Mouse (Mus musculus) adrenal gland (tissue): ENCODE measurements around the gene Itgae.

Experiments
- intact Hi-C: fragments of 180-260 bp; cut with DNase I; formaldehyde crosslinking; loops from one replicate; pipeline ENCODE4 v1.15.1; 2025

The Itgae gene

DNA sequence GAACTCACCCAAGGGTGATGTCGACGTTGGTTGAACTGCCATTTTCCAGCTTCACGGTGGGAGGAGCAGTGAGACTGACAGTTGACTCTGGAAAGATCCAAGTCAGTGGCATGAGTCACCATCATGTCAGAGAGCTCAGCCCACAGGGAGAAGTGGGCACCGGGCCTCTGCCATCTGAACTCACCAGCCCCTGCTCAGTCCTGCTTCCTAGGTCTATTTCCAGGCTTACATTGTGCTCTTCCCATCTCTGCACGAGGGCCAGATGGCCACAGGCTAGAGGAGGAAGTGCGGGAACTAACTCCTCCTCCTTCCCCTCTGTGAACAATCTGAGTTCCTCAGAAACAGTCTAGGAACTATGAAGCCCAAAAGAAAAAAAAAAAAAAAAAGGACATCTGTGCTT is 102.7 kb downstream of the Itgae start:
- intact Hi-C loops = no loop called here

DNA sequence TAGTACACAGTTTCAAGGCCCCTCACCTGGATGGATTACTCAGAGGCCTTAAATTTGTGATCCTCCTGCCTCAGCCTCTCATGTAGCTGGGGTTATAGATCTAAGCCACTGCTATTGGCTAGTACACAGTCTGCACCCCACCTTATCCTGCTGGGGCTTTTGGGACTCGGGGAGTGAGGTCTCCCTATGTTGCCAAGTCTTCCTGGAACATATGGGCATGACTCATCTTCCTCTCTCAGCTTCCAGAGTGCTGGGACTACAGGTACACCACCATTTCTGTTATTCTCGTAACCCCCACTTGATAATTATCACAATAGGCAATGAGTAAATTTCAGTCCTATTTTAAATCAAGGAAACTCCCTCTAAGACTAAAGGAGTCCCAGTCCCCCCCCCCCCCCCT is 104.1 kb downstream of the Itgae start:
- intact Hi-C loops = no loop called here
